Mouse (Mus musculus) bone marrow macrophage, adult 2 months (primary cell): Measurements from ENCODE around the gene Magoh.

Source experiments
- CTCF ChIP-seq: IDR thresholded peaks from 2 replicates; pipeline ENCODE4 v1.5.1; 2012; ENCODE audit warnings: low read depth, mild to moderate bottlenecking, low read length, moderate library complexity
- POLR2A ChIP-seq: IDR thresholded peaks from 2 replicates; pipeline ENCODE4 v1.6.1; 2012; ENCODE audit warnings: mild to moderate bottlenecking, low read depth, low read length, borderline replicate concordance

DNA sequence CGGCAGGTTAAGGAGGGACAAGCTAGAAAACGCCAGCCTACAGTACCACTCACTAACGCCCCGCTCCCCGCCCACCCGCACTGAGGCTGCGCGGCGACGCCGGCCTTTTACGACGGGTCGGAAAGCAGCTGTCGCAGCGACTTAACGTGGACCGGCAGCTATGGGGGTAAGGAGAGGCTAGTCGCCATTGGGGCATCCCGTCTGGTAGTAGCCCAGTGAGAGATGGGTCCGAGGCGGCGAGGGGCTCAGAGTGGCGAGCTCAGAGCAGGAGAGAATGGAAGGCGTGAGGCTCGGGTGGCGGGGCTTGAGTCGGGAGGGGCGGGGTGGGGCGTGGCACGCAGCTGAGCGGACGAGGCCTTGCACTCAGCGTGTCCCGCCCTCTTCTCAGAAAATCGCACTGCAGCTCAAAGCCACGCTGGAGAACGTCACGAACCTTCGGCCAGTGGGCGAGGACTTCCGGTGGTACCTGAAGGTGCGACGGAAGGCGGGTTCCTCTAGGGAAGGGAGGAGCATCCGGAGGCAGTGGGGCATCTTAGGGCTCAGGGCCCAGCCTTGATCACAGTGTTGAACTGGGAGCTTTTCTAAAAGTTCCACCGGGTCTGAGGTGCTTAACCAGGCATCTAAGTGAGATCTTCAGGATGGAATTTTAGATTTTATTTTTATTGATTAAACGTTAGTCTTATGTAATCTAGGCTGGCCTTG lies 10.3 kb downstream of the Magoh start, which contains the start of gene 0610037L13Rik:
- 0 out of 2 replicates have a peak, but pooled peaks have one; percentile 36 for TF ChIP-seq POLR2A
- TF ChIP-seq CTCF, result no peak
